Mouse (Mus musculus): ENCODE data around the gene Mindy1. TPM values are rescaled to one million over a fixed set of nuclear protein-coding genes. Genes with fewer than 3 reads are reported as not detected.

Mindy1 gene
- total RNA-seq, 1 experiment, result 48.8 TPM

DNA sequence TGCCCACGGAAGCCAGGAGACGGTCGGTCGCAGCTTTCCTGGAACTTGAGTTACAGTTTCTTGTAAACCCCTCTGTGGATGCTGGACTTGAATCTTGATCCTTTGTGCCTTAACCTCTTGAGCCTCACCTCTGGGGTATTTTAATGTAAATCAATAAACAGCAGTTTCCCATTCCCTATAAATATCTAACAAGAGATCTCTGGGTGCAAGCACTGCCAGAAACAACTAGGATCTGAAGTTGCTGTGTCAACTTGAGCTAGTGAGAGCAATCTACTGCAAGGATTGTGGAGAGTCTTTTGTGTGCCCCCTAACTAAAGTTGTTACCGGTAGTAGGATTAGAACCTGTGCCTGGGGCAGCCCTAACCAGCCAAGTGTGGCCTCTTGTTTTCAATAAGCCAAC is 4.2 kb downstream of the Mindy1 start:
- in situ Hi-C loops (cut with MboI; ENCODE audit: low sequenced_read_pairs in 2 of 2, unreplicated experiment in 2 of 2), result no loop called here

GRCm38 (mm10) chr3:95286011-95286410 is 4.9 kb downstream of the Mindy1 start:
- H3K9me3 ChIP-seq (ENCODE audit: control insufficient read depth, insufficient read depth, low read depth, low read length), result no peaks in the 10 kb centered on the region
- peak overlapping the region; percentile 76; the same call in 1 of the 2 replicates for H3K9ac ChIP-seq (ENCODE audit: insufficient read depth, low read depth, low read length, poor library complexity, severe bottlenecking)
- peak overlapping the region in 1 of 2 experiments; percentile 47; a peak in 1 of 4 replicates for H3K4me3 ChIP-seq (ENCODE audit: insufficient read depth in 1 of 2, low read depth in 1 of 2, low read length in 2 of 2, poor library complexity in 1 of 2, severe bottlenecking in 1 of 2)
- H3K27ac ChIP-seq (ENCODE audit: insufficient read depth, low read depth, low read length, poor library complexity, severe bottlenecking), result peak overlapping the region; percentile 36; the same call in 1 of the 2 replicates
- DNase-seq (ENCODE audit: low read depth, low spot score), result no peak
- TF ChIP-seq ZC3H11A (IDR thresholded peaks at IDR 0.05; ENCODE audit: borderline replicate concordance, low read depth, low read length) (no peak), HCFC1 (IDR thresholded peaks at IDR 0.05; ENCODE audit: borderline replicate concordance, insufficient read depth, low read length) (no peak)
- in situ Hi-C loops (cut with MboI; ENCODE audit: low sequenced_read_pairs in 2 of 2, unreplicated experiment in 2 of 2), result no loop called here
- H3K4me1 ChIP-seq (ENCODE audit: control insufficient read depth in 2 of 2, insufficient read depth in 2 of 2, low read length in 2 of 2, poor library complexity in 1 of 2), result peaks cover 2 to 17% of the 10 kb centered on the region in 2 experiments; a peak in 3 of 4 replicates
- peaks cover 12% of the 10 kb centered on the region for H3K36me3 ChIP-seq (ENCODE audit: control insufficient read depth, insufficient read depth, low read length, poor library complexity, severe bottlenecking)

More for the DNA sequence above, 4.2 kb downstream of the Mindy1 start:
- Histone ChIP-seq H3K27ac (ENCODE audit: insufficient read depth, low read depth, low read length, poor library complexity, severe bottlenecking) (peak overlapping the region; percentile 24; the same call in 1 of the 2 replicates), H3K4me1 (ENCODE audit: control insufficient read depth in 2 of 2, insufficient read depth in 2 of 2, low read length in 2 of 2, poor library complexity in 1 of 2) (peaks cover 2 to 12% of the 10 kb centered on the region in 2 experiments; a peak in 3 of 4 replicates), H3K9me3 (ENCODE audit: control insufficient read depth, insufficient read depth, low read depth, low read length) (no peaks in the 10 kb centered on the region), H3K4me3 (ENCODE audit: insufficient read depth in 1 of 2, low read depth in 1 of 2, low read length in 2 of 2, poor library complexity in 1 of 2, severe bottlenecking in 1 of 2) (peak overlapping the region in 1 of 2 experiments; percentile 82; a peak in 1 of 4 replicates), H3K9ac (ENCODE audit: insufficient read depth, low read depth, low read length, poor library complexity, severe bottlenecking) (peak overlapping the region; percentile 52; the same call in 1 of the 2 replicates), H3K36me3 (ENCODE audit: control insufficient read depth, insufficient read depth, low read length, poor library complexity, severe bottlenecking) (peaks cover 12% of the 10 kb centered on the region)
- DNase-seq (ENCODE audit: low read depth, low spot score), result no peak
- TF ChIP-seq HCFC1 (IDR thresholded peaks at IDR 0.05; ENCODE audit: borderline replicate concordance, insufficient read depth, low read length) (no peak), ZNF384 (IDR thresholded peaks at IDR 0.05; ENCODE audit: low read depth, low read length) (no peak), MAFK (IDR thresholded peaks at IDR 0.05; ENCODE audit: insufficient read depth, low read depth, low read length) (no peak), ZC3H11A (IDR thresholded peaks at IDR 0.05; ENCODE audit: borderline replicate concordance, low read depth, low read length) (no peak), CHD2 (IDR thresholded peaks at IDR 0.05; ENCODE audit: low read depth, low read length) (no peak)

GRCm38 (mm10) chr3:95286510-95286909 is 5.4 kb downstream of the Mindy1 start:
- TF ChIP-seq ZNF384 (IDR thresholded peaks at IDR 0.05; ENCODE audit: low read depth, low read length) (no peak), ZC3H11A (IDR thresholded peaks at IDR 0.05; ENCODE audit: borderline replicate concordance, low read depth, low read length) (no peak), CHD2 (IDR thresholded peaks at IDR 0.05; ENCODE audit: low read depth, low read length) (no peak), MAFK (IDR thresholded peaks at IDR 0.05; ENCODE audit: insufficient read depth, low read depth, low read length) (no peak), HCFC1 (IDR thresholded peaks at IDR 0.05; ENCODE audit: borderline replicate concordance, insufficient read depth, low read length) (no peak)
- H3K9me3 ChIP-seq (ENCODE audit: control insufficient read depth, insufficient read depth, low read depth, low read length), result no peaks in the 10 kb centered on the region
- no peak for DNase-seq (ENCODE audit: low read depth, low spot score)
- peaks cover 12% of the 10 kb centered on the region for H3K36me3 ChIP-seq (ENCODE audit: control insufficient read depth, insufficient read depth, low read length, poor library complexity, severe bottlenecking)
- H3K4me1 ChIP-seq (ENCODE audit: control insufficient read depth in 2 of 2, insufficient read depth in 2 of 2, low read length in 2 of 2, poor library complexity in 1 of 2), result peaks cover 2 to 18% of the 10 kb centered on the region in 2 experiments; a peak in 3 of 4 replicates
- in situ Hi-C loops (cut with MboI; ENCODE audit: low sequenced_read_pairs in 2 of 2, unreplicated experiment in 2 of 2), result no loop called here
- H3K9ac ChIP-seq (ENCODE audit: insufficient read depth, low read depth, low read length, poor library complexity, severe bottlenecking), result peak overlapping the region; percentile 76
- H3K27ac ChIP-seq (ENCODE audit: insufficient read depth, low read depth, low read length, poor library complexity, severe bottlenecking), result peak overlapping the region; percentile 51; the same call in 1 of the 2 replicates
- peak overlapping the region in 1 of 2 experiments; percentile 47; a peak in 2 of 4 replicates for H3K4me3 ChIP-seq (ENCODE audit: insufficient read depth in 1 of 2, low read depth in 1 of 2, low read length in 2 of 2, poor library complexity in 1 of 2, severe bottlenecking in 1 of 2)

DNA sequence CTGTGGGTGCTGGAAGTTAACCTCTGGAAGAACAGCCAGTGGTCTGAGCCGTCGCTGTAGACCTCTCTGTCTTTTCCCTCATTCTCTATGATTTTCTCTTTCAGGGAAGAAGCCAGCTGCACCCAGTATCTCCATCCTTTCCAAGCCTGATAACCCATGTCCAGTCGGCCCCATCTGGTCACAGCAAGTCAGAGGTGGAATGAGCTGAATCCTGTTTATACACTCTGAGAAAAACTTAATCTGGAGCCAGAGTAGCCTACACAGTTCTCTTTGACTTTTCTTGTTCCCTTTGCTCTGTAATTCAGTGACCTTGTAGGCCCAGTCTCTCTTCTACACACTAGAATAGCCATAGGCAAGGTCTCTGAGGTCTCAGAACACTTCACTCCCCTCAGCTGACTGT is 6.4 kb downstream of the Mindy1 start:
- in situ Hi-C loops (cut with MboI; ENCODE audit: low sequenced_read_pairs in 2 of 2, unreplicated experiment in 2 of 2), result no loop called here
- no peak for TF ChIP-seq HCFC1 (IDR thresholded peaks at IDR 0.05; ENCODE audit: borderline replicate concordance, insufficient read depth, low read length)
- TF ChIP-seq MAFK (IDR thresholded peaks at IDR 0.05; ENCODE audit: insufficient read depth, low read depth, low read length), result no peak
- TF ChIP-seq ZC3H11A (IDR thresholded peaks at IDR 0.05; ENCODE audit: borderline replicate concordance, low read depth, low read length), result no peak
- TF ChIP-seq CHD2 (IDR thresholded peaks at IDR 0.05; ENCODE audit: low read depth, low read length), result no peak
- TF ChIP-seq ZNF384 (IDR thresholded peaks at IDR 0.05; ENCODE audit: low read depth, low read length), result no peak
- H3K9ac ChIP-seq (ENCODE audit: insufficient read depth, low read depth, low read length, poor library complexity, severe bottlenecking), result no peak overlapping the region; the same call in 1 of the 2 replicates

More for the DNA sequence above, 6.4 kb downstream of the Mindy1 start:
- no peak overlapping the region for H3K4me3 ChIP-seq (ENCODE audit: insufficient read depth in 1 of 2, low read depth in 1 of 2, low read length in 2 of 2, poor library complexity in 1 of 2, severe bottlenecking in 1 of 2)
- no peaks in the 10 kb centered on the region for H3K9me3 ChIP-seq (ENCODE audit: control insufficient read depth, insufficient read depth, low read depth, low read length)
- H3K27ac ChIP-seq (ENCODE audit: insufficient read depth, low read depth, low read length, poor library complexity, severe bottlenecking), result no peak overlapping the region
- peaks cover 16% of the 10 kb centered on the region for H3K36me3 ChIP-seq (ENCODE audit: control insufficient read depth, insufficient read depth, low read length, poor library complexity, severe bottlenecking)
- DNase-seq (ENCODE audit: low read depth, low spot score), result no peak
- peaks cover 3 to 23% of the 10 kb centered on the region in 2 experiments; a peak in 3 of 4 replicates for H3K4me1 ChIP-seq (ENCODE audit: control insufficient read depth in 2 of 2, insufficient read depth in 2 of 2, low read length in 2 of 2, poor library complexity in 1 of 2)

Data from ES-E14 (cell line).